Mouse (Mus musculus) brain, embryonic 14.5 days (tissue): ENCODE results near the gene Dyrk1a. TPM values are rescaled to one million over a fixed set of nuclear protein-coding genes. Genes with fewer than 3 reads are reported as not detected.

ENCODE experiments used
- DNase-seq: peaks from one replicate; pipeline ENCODE4 v3.0.0-alpha.2; 2011; ENCODE audit warnings: low read depth
- CTCF ChIP-seq: fragments of 200-500 bp; IDR thresholded peaks from 2 replicates; pipeline ENCODE4 v1.5.1; 2012; ENCODE audit warnings: inconsistent platforms, mild to moderate bottlenecking, moderate library complexity, borderline replicate concordance; ENCODE audit not compliant: insufficient read depth, insufficient read length; ENCODE audit errors: extremely low read depth
- POLR2A ChIP-seq: fragments of 200-500 bp; IDR thresholded peaks from 2 replicates; pipeline ENCODE4 v1.6.1; 2012; ENCODE audit warnings: mild to moderate bottlenecking, inconsistent platforms, borderline replicate concordance; ENCODE audit not compliant: poor library complexity, insufficient read depth, insufficient read length, severe bottlenecking; ENCODE audit errors: extremely low read depth
- polyA plus RNA-seq: library from polyadenylated mRNA; depleted of rRNA; stranded (reverse); fragments of >200 nt; gene quantifications from 2 replicates; pipeline ENCODE4 v1.2.3, GENCODE M21; 2012

Dyrk1a gene
- polyA plus RNA-seq, 1 experiment = 57.3 TPM

DNA sequence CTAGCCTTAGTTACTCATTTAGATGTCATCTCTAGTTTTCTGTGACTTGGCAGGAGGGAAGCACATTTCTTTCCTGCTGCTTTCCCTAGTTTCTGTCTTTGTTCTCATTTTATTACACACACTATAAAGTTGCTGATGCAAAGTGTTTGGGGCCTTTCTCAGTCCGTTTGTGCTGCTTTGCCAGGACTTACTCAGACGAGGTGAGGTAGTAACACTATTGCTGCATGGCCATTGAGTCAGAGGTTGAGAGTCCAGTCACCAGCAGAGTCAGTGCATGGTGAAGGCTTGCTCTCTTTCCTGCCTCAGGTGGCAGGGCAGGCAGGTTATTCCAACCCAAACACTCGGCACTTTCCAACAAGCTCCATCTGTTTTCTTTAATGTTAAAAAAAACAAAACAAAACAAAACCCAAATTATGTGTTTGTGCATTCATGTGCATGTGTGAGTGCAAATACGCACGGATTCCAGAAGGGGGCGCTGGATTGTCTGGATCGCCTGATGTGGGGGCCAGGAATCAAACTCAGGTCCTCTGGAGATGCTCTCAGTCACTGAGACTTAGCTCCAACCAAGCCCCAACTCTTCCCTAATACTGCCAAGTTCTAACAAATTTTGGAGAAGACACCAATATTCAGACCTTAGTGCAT, 16.7 kb downstream of the Dyrk1a start:
- DNase-seq = no peak
- TF ChIP-seq POLR2A (no peak), CTCF (peak; percentile 21; the same call in 1 of the 2 replicates)

DNA sequence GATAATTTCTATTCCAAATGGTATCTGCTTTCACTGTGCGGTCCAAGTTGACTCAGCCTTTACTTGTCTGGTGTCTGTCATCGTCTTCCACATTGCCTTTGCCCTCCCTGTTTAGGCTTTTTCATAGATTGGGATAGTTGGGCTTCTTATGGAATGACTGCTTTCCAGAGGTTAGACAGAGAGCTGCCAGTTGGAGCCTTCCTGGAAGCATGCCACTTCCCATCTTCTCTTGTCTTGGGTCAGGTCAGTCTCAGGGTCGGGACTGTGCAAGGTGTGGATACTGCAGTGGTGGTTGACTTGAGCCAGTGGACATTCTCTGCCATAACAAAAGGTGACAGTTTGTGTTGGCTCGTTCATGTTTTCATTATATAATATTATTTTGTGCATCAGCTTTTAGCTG, 17.7 kb downstream of the Dyrk1a start:
- no peak for DNase-seq
- no peak for TF ChIP-seq POLR2A
- no peak for TF ChIP-seq CTCF

GRCm38 (mm10) chr16:94588171-94588570, 18.4 kb downstream of the Dyrk1a start:
- DNase-seq = no peak
- no peak for TF ChIP-seq POLR2A
- TF ChIP-seq CTCF = no peak

DNA sequence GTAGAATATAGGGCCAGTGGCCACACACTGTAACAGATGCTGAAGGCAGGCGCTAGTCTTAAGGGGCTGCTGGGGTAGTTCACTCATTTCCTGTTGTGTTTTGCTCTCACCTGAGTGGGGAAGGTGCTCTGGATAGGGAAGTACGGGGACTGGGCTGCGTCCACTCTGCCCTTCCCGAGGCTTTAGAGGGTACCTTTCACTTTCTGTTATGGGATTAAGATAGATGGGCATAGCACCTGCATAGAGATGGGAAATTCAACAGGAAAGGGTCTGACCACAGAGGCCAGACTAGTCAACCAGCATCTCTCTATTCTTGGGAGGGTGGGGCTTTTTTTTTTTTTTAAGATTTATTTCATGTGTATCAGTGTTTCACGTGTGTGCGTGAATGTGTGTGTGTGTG, 19.2 kb downstream of the Dyrk1a start:
- DNase-seq = no peak
- TF ChIP-seq CTCF (no peak), POLR2A (no peak)

- DNase-seq = no peak
- TF ChIP-seq CTCF = no peak
- TF ChIP-seq POLR2A = no peak
Measured at GRCm38 (mm10) chr16:94589648-94590047, 19.8 kb downstream of the Dyrk1a start.

GRCm38 (mm10) chr16:94590214-94590613, 20.4 kb downstream of the Dyrk1a start:
- no peak for TF ChIP-seq POLR2A
- no peak for TF ChIP-seq CTCF

GRCm38 (mm10) chr16:94590977-94591376, 21.2 kb downstream of the Dyrk1a start:
- no peak for DNase-seq
- no peak for TF ChIP-seq CTCF
- no peak for TF ChIP-seq POLR2A

More at GRCm38 (mm10) chr16:94590214-94590613, 20.4 kb downstream of the Dyrk1a start:
- DNase-seq = no peak

DNA sequence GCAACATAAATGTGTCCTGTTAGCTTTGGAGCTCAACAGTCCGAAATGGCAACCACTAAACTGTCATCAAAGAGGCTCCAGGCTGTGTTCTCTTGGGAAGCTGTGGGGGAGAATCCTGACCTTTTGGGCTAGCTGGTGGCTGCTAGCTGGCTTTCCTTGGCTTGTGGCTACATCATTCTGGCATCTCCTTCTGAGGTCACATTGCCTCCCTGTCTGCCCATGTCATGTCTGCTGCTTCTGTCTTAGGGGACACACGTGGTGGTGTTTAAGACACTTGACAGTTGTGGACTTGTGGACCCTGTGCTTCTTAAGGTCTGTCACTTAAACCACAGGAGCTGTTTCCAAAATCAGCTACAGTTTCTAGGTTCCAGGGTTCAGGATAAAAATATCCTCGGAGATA, 21.7 kb downstream of the Dyrk1a start:
- no peak for DNase-seq

GRCm38 (mm10) chr16:94596633-94597032, 26.8 kb downstream of the Dyrk1a start:
- no peak for TF ChIP-seq CTCF
- TF ChIP-seq POLR2A = no peak
- DNase-seq = no peak

More for the DNA sequence above, 21.7 kb downstream of the Dyrk1a start:
- TF ChIP-seq CTCF (no peak), POLR2A (no peak)

DNA sequence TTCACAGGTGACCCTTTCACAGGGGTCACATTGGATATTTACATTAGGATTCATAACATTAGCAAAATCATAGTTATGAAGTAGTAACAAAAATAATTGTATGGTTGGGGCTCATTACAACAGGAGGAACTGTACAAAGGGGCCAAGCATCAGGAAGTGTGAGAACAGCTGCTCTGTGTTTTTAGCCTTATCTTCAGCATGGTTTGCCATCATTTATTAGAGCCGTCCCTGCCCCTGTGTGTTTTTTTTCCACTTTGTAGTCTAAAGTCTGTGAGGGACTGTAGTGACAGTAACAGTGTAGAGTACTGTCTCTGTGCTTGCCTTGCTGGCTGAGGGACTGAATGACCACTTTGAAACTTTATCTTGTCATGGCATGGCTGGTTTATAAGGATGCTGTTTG, 27.8 kb downstream of the Dyrk1a start:
- TF ChIP-seq CTCF = no peak
- no peak for TF ChIP-seq POLR2A
- DNase-seq = no peak

DNA sequence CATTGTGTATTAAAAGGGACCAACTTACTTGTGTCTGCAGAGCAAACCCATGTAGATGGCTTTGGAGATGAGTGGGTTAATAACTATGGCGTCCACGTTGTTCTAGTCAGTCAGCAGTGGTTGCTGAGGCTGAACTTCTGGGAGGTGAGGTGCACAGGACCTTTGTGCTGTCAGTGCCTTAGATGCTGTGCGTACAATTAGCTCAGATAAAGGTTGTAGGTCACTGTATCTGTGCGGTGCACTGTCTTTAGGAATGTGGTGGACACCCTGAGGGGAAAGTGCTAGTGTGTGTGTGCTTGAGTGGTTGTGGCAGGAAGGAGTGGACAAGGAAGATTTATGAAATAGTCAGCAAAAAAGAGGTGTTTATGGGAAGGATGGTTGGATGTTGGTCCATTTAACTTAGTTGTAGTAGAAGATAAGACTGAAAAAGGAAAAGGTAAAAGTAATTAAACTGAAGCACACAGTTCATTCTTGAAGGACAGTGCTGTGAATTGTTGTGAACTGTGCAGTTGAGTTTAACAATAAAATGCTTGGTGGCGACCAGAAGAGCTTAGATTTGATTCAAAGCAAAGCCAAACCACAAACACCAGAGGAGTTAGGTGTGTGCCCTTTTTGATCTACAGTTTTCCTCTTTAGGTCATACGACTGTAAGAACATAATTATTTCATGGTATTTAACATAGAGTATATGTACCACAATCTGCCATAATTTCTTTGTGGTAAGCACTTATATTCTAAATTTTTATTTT, 30.3 kb downstream of the Dyrk1a start:
- TF ChIP-seq CTCF (no peak), POLR2A (no peak)
- no peak for DNase-seq

GRCm38 (mm10) chr16:94601089-94601488, 31.3 kb downstream of the Dyrk1a start:
- no peak for DNase-seq
- TF ChIP-seq CTCF (no peak), POLR2A (no peak)

- peak; percentile 44 for DNase-seq
- TF ChIP-seq CTCF = no peak
- no peak for TF ChIP-seq POLR2A
Measured at GRCm38 (mm10) chr16:94601540-94601953, 31.7 kb downstream of the Dyrk1a start.

- no peak for DNase-seq
- TF ChIP-seq CTCF (no peak), POLR2A (no peak)
Measured at GRCm38 (mm10) chr16:94602188-94602587, 32.4 kb downstream of the Dyrk1a start.

GRCm38 (mm10) chr16:94602730-94603129, 32.9 kb downstream of the Dyrk1a start:
- no peak for DNase-seq
- TF ChIP-seq POLR2A = no peak
- TF ChIP-seq CTCF = no peak

- DNase-seq = no peak
- TF ChIP-seq POLR2A (no peak), CTCF (no peak)
Measured at GRCm38 (mm10) chr16:94606169-94606568, 36.4 kb downstream of the Dyrk1a start.
